Mouse (Mus musculus): ENCODE measurements around the gene Mrps14. TPM values are rescaled to one million over a fixed set of nuclear protein-coding genes. Genes with fewer than 3 reads are reported as not detected.

Mrps14 gene
- polyA plus RNA-seq (2011; ENCODE audit: insufficient read length, low read depth, missing spikeins), result 58.4 and 63.3 TPM in 2 replicates

DNA sequence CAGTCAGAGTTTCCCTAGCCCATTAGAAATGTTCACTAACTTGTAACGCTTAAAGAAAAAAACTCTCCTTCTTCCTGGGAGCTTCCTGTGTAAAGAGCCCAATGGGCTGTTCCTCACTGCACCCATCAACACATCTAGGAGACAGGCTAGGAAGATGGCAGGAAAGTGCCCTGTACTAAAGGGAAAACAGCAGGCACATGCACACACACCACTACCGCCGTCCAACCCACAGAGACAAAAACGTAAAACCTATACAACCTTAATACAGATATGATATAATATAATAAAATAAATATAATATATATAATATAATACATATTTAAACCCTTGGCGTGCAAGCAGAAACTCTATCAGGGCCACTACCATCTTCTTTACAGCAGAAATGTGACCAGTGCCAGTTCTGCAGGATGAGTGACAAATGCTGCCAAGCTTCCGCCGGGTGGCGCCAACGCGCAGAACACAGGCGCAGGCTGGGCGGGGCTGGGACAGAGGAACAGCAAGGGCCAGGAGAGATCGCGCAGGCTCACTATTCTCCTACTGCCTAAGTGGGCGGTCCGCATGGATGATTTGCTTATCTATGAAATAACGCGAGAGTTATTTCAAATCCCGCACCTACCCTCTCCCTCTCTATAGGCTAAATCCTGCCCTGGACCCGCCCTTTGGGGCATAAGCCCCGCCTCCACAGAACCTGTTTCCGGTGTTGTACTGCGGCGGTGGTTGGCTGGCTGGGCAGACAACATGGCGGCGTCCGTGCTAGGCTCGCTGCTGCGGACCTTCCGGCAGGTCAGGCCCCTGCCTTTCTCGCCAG is at the start of gene Mrps14:
Gene Mrps14, plus strand, starts transcription at position 687 of the 808 bp plus-strand sequence.
- Histone ChIP-seq H3K4me1 (ENCODE audit: control insufficient read depth, insufficient read depth, low read length) (no peaks in the 10 kb centered on the region), H3K4me3 (ENCODE audit: insufficient read depth, low read length) (peak within 1 kb of the TSS; percentile 87), H3K27ac (ENCODE audit: insufficient read depth, low read length) (peak within 1 kb of the TSS; percentile 19)
- TF ChIP-seq POLR2A (IDR thresholded peaks at IDR 0.05; ENCODE audit: low read depth, low read length) (peak; percentile 88), CTCF (IDR thresholded peaks at IDR 0.05; ENCODE audit: borderline replicate concordance, insufficient read depth, low read length) (peak; percentile 94)

DNA sequence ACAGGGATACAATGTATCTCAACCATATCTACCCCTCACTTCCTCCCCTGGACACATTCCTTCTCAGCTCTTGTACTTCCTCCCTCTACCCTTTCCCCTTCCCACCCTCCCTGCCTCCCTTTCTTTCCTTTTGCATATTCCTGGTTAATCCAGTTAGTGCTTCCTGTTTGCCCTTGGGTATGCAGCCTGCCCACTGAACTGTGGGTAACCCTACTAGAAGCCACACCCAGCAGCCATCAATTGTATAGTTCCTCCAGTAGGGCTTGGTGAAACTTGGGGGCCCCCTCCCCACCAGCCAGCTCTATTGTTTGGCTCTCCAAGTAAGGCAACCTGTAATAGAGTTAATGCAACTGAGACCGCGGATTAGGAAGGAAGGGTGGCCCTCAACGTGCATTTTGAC is 49.4 kb upstream of the Mrps14 start:
- Histone ChIP-seq H3K27ac (ENCODE audit: insufficient read depth, low read length) (no peak overlapping the region), H3K4me3 (ENCODE audit: insufficient read depth, low read length) (no peak overlapping the region), H3K4me1 (ENCODE audit: control insufficient read depth, insufficient read depth, low read length) (no peaks in the 10 kb centered on the region)
- TF ChIP-seq CTCF (IDR thresholded peaks at IDR 0.05; ENCODE audit: borderline replicate concordance, insufficient read depth, low read length), result no peak

DNA sequence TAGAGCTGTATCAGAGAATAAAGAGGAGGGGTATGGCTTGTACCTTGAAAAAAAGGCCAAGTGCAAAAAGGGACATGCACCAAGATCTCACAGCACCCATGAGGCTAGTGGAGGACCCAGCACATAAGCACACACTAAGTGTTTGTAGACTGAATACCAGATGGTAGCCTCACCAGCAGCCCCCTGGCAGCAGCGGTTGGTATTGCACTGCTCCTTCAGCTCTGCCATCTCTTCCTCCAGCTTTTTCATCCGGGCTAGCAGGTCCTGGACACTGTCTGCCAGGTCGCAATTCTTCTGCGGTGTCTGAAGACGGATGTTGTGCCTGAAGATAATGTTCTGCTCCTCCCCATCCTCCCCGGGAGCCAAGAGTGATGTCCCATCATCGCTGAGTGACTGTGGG is 47.7 kb upstream of the Mrps14 start:
- no peak for TF ChIP-seq CTCF (IDR thresholded peaks at IDR 0.05; ENCODE audit: borderline replicate concordance, insufficient read depth, low read length)
- TF ChIP-seq POLR2A (IDR thresholded peaks at IDR 0.05; ENCODE audit: low read depth, low read length), result no peak
- Histone ChIP-seq H3K27ac (ENCODE audit: insufficient read depth, low read length) (no peak overlapping the region), H3K4me1 (ENCODE audit: control insufficient read depth, insufficient read depth, low read length) (no peaks in the 10 kb centered on the region), H3K4me3 (ENCODE audit: insufficient read depth, low read length) (no peak overlapping the region)

DNA sequence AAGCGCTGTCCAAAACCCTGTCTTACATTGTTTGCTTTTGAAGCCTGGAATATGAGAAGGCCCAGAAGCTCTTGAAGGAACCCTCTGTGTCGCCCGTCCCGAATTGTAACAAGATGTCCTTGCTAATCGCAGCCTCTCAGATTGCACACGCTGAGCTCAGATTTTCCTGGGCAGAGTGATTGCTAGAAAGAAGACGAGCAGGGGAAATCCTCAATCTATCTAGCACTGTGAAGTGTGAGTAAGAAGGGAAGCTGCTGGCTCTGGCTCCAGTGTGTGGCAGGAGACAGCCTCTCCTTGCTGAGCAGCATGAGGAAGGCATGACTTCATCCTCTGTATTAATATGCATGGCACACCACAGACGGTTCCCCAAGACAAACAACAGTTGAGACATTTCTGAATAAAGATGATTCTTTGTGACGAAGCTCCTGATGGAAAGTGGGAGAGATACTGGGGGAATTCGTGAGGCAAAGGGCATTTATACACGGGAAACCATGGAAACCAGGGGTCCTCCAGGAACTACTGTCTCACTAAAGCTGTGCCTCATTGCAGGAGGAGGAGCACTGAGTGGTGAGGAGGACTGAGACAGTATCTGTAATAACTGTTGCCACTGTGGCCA is 45.6 kb upstream of the Mrps14 start:
- Histone ChIP-seq H3K4me1 (ENCODE audit: control insufficient read depth, insufficient read depth, low read length) (no peaks in the 10 kb centered on the region), H3K4me3 (ENCODE audit: insufficient read depth, low read length) (no peak overlapping the region), H3K27ac (ENCODE audit: insufficient read depth, low read length) (no peak overlapping the region)
- no peak for TF ChIP-seq POLR2A (IDR thresholded peaks at IDR 0.05; ENCODE audit: low read depth, low read length)

DNA sequence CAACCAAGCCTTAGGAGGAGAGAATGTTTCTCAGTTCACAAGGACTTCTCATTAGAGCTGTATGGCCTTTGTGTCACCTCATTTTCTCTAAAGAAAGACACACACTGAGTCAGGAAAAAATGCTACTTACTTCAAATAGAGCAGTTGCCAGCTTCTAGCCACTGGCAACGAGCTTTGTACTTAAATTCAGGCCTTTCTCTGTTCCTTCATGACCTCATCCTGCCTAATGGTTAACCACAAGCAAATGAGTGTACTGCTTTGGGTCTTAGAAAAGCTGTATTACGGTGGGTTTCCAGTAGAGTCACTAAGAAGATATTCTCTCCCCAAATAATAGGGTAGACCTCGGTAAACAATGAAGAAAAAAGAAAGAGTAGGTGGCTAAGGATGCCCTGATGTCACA is 44.3 kb upstream of the Mrps14 start:
- no peak overlapping the region for H3K4me3 ChIP-seq (ENCODE audit: insufficient read depth, low read length)
- no peaks in the 10 kb centered on the region for H3K4me1 ChIP-seq (ENCODE audit: control insufficient read depth, insufficient read depth, low read length)
- no peak for TF ChIP-seq CTCF (IDR thresholded peaks at IDR 0.05; ENCODE audit: borderline replicate concordance, insufficient read depth, low read length)
- no peak for TF ChIP-seq POLR2A (IDR thresholded peaks at IDR 0.05; ENCODE audit: low read depth, low read length)

DNA sequence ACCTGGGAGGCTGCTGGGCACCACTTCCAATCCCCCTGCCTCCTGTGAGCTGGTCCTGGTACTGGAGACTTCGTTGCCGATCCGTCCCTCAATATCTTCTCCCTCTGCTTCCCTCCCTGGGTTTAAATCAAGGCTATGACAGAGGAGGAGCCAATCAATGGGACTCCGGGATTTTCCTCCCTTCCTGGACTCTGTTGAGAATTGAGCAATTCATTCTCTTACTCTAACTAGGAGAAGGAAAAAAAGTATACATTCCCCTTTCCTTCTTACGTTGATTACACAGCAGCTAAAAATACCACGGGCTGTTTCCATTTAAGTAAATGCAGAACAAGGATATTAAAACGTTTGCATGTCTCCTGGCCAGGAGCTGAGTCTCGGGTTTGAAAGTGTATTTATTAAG is 41.5 kb upstream of the Mrps14 start, which contains the start of gene Tnn:
Gene Tnn, minus strand, starts transcription at position 101 of the 400 bp plus-strand sequence.
- Histone ChIP-seq H3K4me3 (ENCODE audit: insufficient read depth, low read length) (no peak within 1 kb of the TSS), H3K27ac (ENCODE audit: insufficient read depth, low read length) (no peak within 1 kb of the TSS)

More for the DNA sequence above, 44.3 kb upstream of the Mrps14 start:
- no peak overlapping the region; the same call in 1 of the 2 replicates for H3K27ac ChIP-seq (ENCODE audit: insufficient read depth, low read length)

DNA sequence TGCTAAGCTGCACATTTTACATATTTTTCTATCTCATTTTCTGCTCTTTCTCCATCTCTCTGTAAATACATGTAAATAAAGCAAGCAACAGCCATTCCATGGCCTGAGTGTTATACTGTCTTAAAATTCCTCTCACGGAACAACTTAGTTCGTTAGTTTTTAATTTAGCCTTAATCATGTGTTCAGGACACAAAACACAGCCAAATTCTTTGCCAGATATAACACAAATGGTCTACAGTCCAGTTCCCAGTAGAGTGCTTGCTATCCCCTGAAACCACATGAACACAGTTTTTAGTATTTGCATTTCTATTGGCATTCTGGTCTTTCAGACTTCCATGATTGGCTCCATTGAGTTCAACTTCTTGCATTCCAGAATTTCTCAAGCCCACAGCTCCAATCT is 36.8 kb upstream of the Mrps14 start:
- no peak overlapping the region for H3K4me3 ChIP-seq (ENCODE audit: insufficient read depth, low read length)
- H3K27ac ChIP-seq (ENCODE audit: insufficient read depth, low read length), result no peak overlapping the region
- H3K4me1 ChIP-seq (ENCODE audit: control insufficient read depth, insufficient read depth, low read length), result no peaks in the 10 kb centered on the region
- no peak for TF ChIP-seq POLR2A (IDR thresholded peaks at IDR 0.05; ENCODE audit: low read depth, low read length)

More for the DNA sequence above, 41.5 kb upstream of the Mrps14 start, which contains the start of gene Tnn:
- TF ChIP-seq CTCF (IDR thresholded peaks at IDR 0.05; ENCODE audit: borderline replicate concordance, insufficient read depth, low read length), result no peak
- TF ChIP-seq POLR2A (IDR thresholded peaks at IDR 0.05; ENCODE audit: low read depth, low read length), result no peak
- H3K4me1 ChIP-seq (ENCODE audit: control insufficient read depth, insufficient read depth, low read length), result no peaks in the 10 kb centered on the region

DNA sequence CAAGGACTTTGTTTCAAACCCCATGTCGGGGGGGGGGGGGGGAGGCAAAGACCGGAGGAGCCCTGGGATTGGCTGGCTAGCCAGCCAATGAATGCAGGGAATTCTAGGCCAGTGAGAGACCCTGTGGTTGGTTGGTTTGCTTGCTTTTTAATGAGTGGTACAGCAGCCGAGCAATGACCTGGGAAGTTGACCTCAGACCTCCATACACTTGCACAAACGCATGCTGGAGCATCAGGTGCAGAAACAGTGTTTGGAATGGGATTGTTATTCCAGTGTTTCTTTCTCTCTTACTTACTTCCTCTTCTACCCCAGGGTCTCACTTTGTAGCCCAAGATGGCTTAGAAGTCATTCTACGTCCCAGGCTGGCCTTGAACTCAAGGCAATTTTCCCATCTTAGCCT is 28.4 kb upstream of the Mrps14 start:
- Histone ChIP-seq H3K27ac (ENCODE audit: insufficient read depth, low read length) (no peak overlapping the region), H3K4me3 (ENCODE audit: insufficient read depth, low read length) (no peak overlapping the region), H3K4me1 (ENCODE audit: control insufficient read depth, insufficient read depth, low read length) (no peaks in the 10 kb centered on the region)
- no peak for TF ChIP-seq CTCF (IDR thresholded peaks at IDR 0.05; ENCODE audit: borderline replicate concordance, insufficient read depth, low read length)
- TF ChIP-seq POLR2A (IDR thresholded peaks at IDR 0.05; ENCODE audit: low read depth, low read length), result no peak

DNA sequence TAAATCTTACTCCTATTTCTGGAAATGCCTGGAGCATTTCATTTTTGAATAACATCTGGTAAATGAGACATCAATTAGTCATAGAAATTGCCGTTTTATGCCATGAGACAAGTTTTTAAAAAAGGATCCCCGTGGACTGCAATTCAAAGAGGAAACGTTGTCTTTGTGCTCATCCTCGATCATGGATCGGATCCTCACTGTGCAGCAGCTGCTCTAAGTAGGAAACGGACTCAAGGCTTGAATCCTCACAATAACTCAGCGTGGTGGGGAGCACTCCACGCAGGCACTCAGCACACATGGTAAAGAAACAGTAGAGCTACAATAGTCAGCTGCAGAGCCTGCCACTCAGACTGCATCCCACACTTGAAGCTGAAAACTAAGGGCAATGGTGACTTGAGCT is 18.1 kb upstream of the Mrps14 start:
- Histone ChIP-seq H3K4me1 (ENCODE audit: control insufficient read depth, insufficient read depth, low read length) (peaks cover 3% of the 10 kb centered on the region; the same call in 1 of the 2 replicates), H3K27ac (ENCODE audit: insufficient read depth, low read length) (peak overlapping the region; percentile 20), H3K4me3 (ENCODE audit: insufficient read depth, low read length) (no peak overlapping the region)
- TF ChIP-seq POLR2A (IDR thresholded peaks at IDR 0.05; ENCODE audit: low read depth, low read length), result no peak
- no peak for TF ChIP-seq CTCF (IDR thresholded peaks at IDR 0.05; ENCODE audit: borderline replicate concordance, insufficient read depth, low read length)

DNA sequence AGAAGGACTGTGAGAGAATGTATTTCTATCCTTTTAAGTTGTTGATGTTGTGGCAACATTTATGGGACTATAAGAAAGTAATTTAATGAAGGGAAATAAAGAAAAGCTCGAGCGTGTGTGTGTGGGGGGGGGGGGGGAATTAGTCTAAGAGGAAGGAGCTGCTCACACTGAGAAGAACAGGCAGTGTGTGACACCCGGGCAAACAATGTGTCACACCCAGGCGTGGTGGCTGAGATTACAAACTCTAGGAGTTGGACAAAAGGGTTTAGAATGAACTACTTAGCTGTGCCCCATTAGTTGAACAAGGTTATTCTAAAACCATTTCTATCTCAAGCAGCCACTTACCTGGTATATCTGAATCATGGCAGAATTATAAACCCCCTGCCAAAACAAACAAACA is 13.8 kb upstream of the Mrps14 start:
- Histone ChIP-seq H3K4me3 (ENCODE audit: insufficient read depth, low read length) (no peak overlapping the region), H3K27ac (ENCODE audit: insufficient read depth, low read length) (no peak overlapping the region), H3K4me1 (ENCODE audit: control insufficient read depth, insufficient read depth, low read length) (no peaks in the 10 kb centered on the region; the same call in 1 of the 2 replicates)
- TF ChIP-seq CTCF (IDR thresholded peaks at IDR 0.05; ENCODE audit: borderline replicate concordance, insufficient read depth, low read length), result no peak
